Mouse (Mus musculus) midbrain, embryonic 16.5 days (tissue): ENCODE data around the gene Nfasc. TPM values are rescaled to one million over a fixed set of nuclear protein-coding genes. Genes with fewer than 3 reads are reported as not detected.

Experiments used
- ATAC-seq: fragments of 200-750 bp; cut with Nextera tagmentation; 2 replicates; pipeline ENCODE4 v1.8.0; 2017; ENCODE audit warnings: moderate TSS enrichment
- H3K27ac ChIP-seq: fragments of 300-500 bp; sonication (generic); 2 replicates; pipeline ENCODE4 v1.5.1; 2014; ENCODE audit warnings: mild to moderate bottlenecking, low read length, mixed read lengths
- H3K27me3 ChIP-seq: fragments of 300-500 bp; sonication (generic); 2 replicates; pipeline ENCODE4 v1.6.1; 2014; ENCODE audit warnings: low read depth, low read length, mixed read lengths; ENCODE audit not compliant: control insufficient read depth, insufficient read depth
- H3K36me3 ChIP-seq: fragments of 300-500 bp; sonication (generic); 2 replicates; pipeline ENCODE4 v1.6.1; 2014; ENCODE audit warnings: mild to moderate bottlenecking, low read length, moderate library complexity, mixed read lengths; ENCODE audit not compliant: control insufficient read depth, insufficient read depth
- H3K4me1 ChIP-seq: fragments of 300-500 bp; sonication (generic); 2 replicates; pipeline ENCODE4 v1.6.1; 2014; ENCODE audit warnings: mild to moderate bottlenecking, low read length, mixed read lengths; ENCODE audit not compliant: control insufficient read depth, insufficient read depth
- H3K4me2 ChIP-seq: fragments of 300-500 bp; sonication (generic); 2 replicates; pipeline ENCODE4 v1.6.1; 2014; ENCODE audit warnings: mild to moderate bottlenecking, low read length, mixed read lengths
- H3K4me3 ChIP-seq: fragments of 300-500 bp; sonication (generic); 2 replicates; pipeline ENCODE4 v1.5.1; 2014; ENCODE audit warnings: low read depth, mild to moderate bottlenecking, low read length, moderate library complexity, mixed read lengths
- H3K9ac ChIP-seq: fragments of 300-500 bp; sonication (generic); 2 replicates; pipeline ENCODE4 v1.6.1; 2014; ENCODE audit warnings: low read depth, low read length, mixed read lengths
- H3K9me3 ChIP-seq: fragments of 300-500 bp; sonication (generic); replicated peaks from 2 replicates; pipeline ENCODE4 v1.6.1; 2014; ENCODE audit warnings: mild to moderate bottlenecking, low read length, mixed read lengths; ENCODE audit not compliant: control insufficient read depth, poor library complexity, severe bottlenecking
- WGBS: fragments of 180-500 bp; shearing (Covaris S2); extraction: QIAGEN DNeasy Blood & Tissue Kit; methylation state at CpG from one replicate; pipeline ENCODE4 v1.1.7; 2014; 5-methylcytosine and 5-hydroxymethylcytosine counted together
- polyA plus RNA-seq: library from polyadenylated mRNA; unstranded; fragments of >200 nt; fragmentation: Nextera tagmentation; extraction: Ambion mirVana; gene quantifications from 2 replicates; pipeline ENCODE4 v1.2.1, GENCODE M21; 2015

Nfasc gene
- polyA plus RNA-seq, 1 experiment from 2014 or later = 42.7 TPM

DNA sequence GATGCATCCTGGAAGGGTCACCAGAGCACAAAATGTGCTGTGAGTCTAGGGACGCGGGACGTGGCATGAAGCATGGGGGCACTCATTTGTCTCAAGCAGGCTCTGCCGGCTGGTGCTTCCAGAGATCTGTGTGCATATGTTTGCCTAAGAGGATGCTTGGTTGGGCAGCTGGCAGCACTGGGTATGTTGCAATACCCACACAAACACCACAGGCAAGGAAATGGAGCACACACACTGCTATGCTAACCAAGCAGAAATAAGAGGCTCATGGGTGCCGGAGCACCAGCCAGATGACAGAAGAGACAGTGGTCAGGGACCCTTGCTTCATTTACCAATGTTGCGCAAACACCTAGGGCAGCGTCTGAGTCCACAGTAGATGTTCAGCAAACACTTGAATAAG is 25.8 kb upstream of the Nfasc start:
- WGBS = 92% methylated on average over 7 of the region's 7 CpGs
- ATAC-seq = no peak
- H3K4me1 ChIP-seq = peaks cover 17% of the 10 kb centered on the region
- H3K9ac ChIP-seq = no peak overlapping the region
- H3K36me3 ChIP-seq = no peaks in the 10 kb centered on the region
- H3K27me3 ChIP-seq = no peaks in the 10 kb centered on the region; the same call in 1 of the 2 replicates
- no peak overlapping the region for H3K4me3 ChIP-seq
- no peak overlapping the region for H3K4me2 ChIP-seq
- no peak overlapping the region for H3K27ac ChIP-seq
- H3K9me3 ChIP-seq = no peaks in the 10 kb centered on the region

DNA sequence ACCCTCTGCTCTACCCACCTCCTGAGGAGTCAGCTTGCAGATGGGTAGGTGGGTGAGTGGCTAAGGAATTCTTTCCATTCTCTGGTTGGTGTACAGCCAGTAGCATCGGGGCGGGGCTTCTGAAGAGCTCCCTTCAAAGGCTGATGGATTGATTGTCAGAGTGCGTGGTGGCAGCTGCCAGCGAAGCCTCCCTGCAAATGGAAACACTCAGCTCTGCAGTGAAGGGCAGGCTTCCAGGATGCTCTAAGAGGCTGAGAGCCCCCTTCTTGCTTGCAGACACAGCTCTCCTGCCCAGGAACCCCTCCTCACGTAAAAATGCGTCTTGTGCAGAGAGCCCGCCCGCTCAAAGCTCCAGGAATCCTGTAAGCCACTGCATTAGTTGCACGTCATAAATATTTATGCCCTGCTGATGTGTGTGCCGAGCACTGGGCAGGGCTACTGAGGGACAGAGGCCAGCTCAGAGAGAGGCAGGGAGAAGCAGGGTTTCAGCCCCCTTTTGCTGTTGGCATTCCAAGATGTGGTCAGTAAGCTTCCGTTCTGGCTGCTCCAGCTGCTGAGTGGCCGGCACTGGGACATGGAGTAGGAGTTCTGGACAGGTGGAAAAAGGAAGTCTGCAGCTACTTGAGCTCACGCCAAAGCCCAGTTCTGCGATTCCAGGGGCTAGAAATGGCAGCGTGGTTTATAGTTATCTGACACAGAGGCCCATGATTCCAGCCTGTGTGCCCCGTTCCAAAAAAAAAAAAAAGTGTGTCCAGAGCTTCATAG is 24.5 kb upstream of the Nfasc start:
- Histone ChIP-seq H3K36me3 (no peaks in the 10 kb centered on the region), H3K4me2 (peak overlapping the region; percentile 54), H3K27me3 (no peaks in the 10 kb centered on the region; the same call in 1 of the 2 replicates), H3K4me3 (peak overlapping the region; percentile 11; the same call in 1 of the 2 replicates), H3K9ac (peak overlapping the region; percentile 55), H3K9me3 (no peaks in the 10 kb centered on the region), H3K4me1 (peaks cover 17% of the 10 kb centered on the region), H3K27ac (peak overlapping the region; percentile 67)
- ATAC-seq = peak; percentile 81
- 23% methylated on average over 16 of the region's 16 CpGs for WGBS

DNA sequence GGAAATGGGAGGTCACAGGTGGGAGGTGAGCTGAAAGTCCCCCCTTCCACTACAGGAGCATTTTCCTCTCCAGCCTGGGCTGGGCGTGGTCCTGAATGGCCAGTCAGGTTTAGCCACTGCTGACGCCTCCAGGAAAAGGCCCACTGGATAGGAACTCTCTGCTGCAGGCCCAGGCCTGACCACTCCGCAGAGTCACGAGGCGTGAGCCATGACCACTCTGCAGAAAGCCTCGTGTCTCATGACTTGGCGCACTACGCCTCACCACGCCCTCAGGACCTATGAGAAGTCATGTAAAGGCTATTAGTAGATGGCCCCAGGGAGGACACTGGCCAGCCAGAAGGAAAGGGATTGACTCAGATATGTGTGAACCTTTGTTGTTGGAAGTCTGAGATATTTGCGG is 23.6 kb upstream of the Nfasc start:
- no peak overlapping the region for H3K27ac ChIP-seq
- WGBS = 85% methylated on average over 10 of the region's 10 CpGs
- 0 out of 2 replicates have a peak, but pooled peaks have one; percentile 25 for ATAC-seq

DNA sequence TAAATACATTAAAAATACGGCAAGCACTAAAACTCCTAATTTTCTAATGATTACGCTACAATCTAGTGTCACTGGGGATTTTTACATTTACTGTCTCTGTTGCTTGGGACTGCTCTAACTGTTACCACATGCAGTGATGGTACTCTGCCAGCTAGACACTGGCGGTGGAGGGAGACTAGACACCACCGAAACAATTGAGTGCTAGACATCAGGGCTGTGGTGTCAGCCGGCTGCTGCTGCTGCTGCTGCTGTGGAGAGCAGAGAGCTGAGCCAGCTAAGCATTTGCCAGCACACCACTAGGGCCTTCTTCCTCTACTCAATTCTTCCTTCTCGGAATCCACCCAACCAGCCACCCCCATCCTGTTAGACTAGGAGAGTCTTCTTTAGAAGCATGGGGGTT is 17.8 kb upstream of the Nfasc start:
- H3K4me3 ChIP-seq = no peak overlapping the region
- no peak overlapping the region; the same call in 1 of the 2 replicates for H3K27ac ChIP-seq
- H3K9ac ChIP-seq = no peak overlapping the region
- no peaks in the 10 kb centered on the region for H3K36me3 ChIP-seq
- 54% methylated on average over 6 of the region's 6 CpGs for WGBS
- no peaks in the 10 kb centered on the region for H3K27me3 ChIP-seq
- H3K4me1 ChIP-seq = peaks cover under 1% of the 10 kb centered on the region; the same call in 1 of the 2 replicates
- H3K4me2 ChIP-seq = peak overlapping the region; percentile 53; the same call in 1 of the 2 replicates
- no peaks in the 10 kb centered on the region for H3K9me3 ChIP-seq
- ATAC-seq = peak; percentile 64

More for the DNA sequence above, 23.6 kb upstream of the Nfasc start:
- Histone ChIP-seq H3K9ac (no peak overlapping the region), H3K4me3 (no peak overlapping the region), H3K27me3 (no peaks in the 10 kb centered on the region; the same call in 1 of the 2 replicates), H3K4me1 (peaks cover 17% of the 10 kb centered on the region), H3K4me2 (no peak overlapping the region), H3K9me3 (no peaks in the 10 kb centered on the region), H3K36me3 (no peaks in the 10 kb centered on the region)

DNA sequence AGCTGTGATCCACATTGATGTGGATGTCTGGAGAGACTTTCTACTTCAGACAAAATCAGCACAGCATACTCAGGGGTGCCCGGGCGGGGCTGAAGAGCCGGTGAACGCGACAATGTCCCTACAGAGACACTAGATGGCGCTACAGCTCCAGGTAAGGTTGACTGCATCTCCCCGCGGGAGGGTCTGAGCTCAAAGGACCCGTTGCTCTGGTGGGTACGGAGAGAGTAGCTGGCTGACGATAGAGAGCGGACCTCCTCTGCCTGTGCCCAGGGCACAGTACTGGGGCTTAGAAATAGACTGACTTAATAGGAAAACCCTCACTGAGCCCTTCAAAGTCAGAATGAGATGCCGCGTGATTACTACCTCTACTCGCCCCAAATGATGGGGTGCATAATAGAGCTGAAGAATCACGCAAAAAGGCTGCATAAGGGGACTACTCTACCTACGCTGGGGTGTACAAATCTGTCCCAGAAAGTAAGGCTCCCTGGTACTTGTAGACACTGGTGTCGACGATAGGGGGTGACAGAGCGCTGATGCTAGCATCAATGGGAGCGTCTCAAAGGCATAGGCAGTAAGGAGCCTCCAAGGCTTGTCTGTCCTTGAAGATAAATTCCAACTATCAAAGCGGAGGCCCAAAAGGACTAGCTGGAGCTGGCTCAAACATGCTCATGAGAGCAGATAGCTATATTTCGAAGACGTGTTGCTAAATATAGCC is 17.2 kb upstream of the Nfasc start:
- WGBS = 6% methylated on average over 24 of the region's 24 CpGs
- H3K27me3 ChIP-seq = no peaks in the 10 kb centered on the region
- no peaks in the 10 kb centered on the region; the same call in 1 of the 2 replicates for H3K4me1 ChIP-seq
- no peaks in the 10 kb centered on the region for H3K9me3 ChIP-seq
- H3K9ac ChIP-seq = peak overlapping the region; percentile 45; the same call in 1 of the 2 replicates
- 0 out of 2 replicates have a peak overlapping the region, but pooled peaks have one; percentile 29 for H3K27ac ChIP-seq
- peak overlapping the region; percentile 53 for H3K4me2 ChIP-seq
- H3K36me3 ChIP-seq = no peaks in the 10 kb centered on the region
- ATAC-seq = peak; percentile 92
- H3K4me3 ChIP-seq = peak overlapping the region; percentile 6

- WGBS = 64% methylated on average over 4 of the region's 4 CpGs
- Histone ChIP-seq H3K27me3 (no peaks in the 10 kb centered on the region), H3K4me1 (no peaks in the 10 kb centered on the region; the same call in 1 of the 2 replicates), H3K9me3 (no peaks in the 10 kb centered on the region), H3K36me3 (no peaks in the 10 kb centered on the region), H3K9ac (no peak overlapping the region), H3K4me3 (no peak overlapping the region), H3K4me2 (no peak overlapping the region), H3K27ac (no peak overlapping the region)
- no peak for ATAC-seq
Measured at GRCm38 (mm10) chr1:132755211-132755610, 13.6 kb upstream of the Nfasc start.

GRCm38 (mm10) chr1:132749217-132749884 is 7.8 kb upstream of the Nfasc start:
- Histone ChIP-seq H3K4me1 (no peaks in the 10 kb centered on the region), H3K27ac (no peak overlapping the region), H3K4me2 (no peak overlapping the region), H3K36me3 (no peaks in the 10 kb centered on the region), H3K27me3 (no peaks in the 10 kb centered on the region), H3K9ac (no peak overlapping the region), H3K9me3 (no peaks in the 10 kb centered on the region), H3K4me3 (no peak overlapping the region)
- no peak for ATAC-seq
- 77% methylated on average over 9 of the region's 9 CpGs for WGBS

DNA sequence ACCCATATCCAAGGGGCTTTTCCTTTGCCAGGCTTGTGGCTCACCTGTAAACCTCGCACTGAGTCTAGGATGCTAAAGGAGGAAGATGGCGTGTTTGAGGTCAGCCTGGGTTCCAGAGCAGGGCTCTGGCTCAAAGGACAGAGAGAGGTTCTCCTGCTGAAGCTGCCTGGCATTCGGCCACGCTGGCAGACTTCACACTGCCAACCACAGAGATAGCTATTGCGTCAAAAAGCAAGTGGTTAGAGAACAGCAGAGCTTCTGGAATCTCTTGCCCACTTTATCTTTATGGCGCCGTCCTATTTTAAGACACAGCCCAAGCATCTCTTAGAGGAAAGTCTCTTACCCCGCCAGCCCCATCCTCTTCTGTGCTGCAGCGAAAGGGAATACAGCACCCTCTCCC is 4.7 kb upstream of the Nfasc start:
- no peaks in the 10 kb centered on the region for H3K36me3 ChIP-seq
- peaks cover 7% of the 10 kb centered on the region for H3K4me1 ChIP-seq
- H3K9ac ChIP-seq = no peak overlapping the region
- WGBS = 92% methylated on average over 9 of the region's 9 CpGs
- no peaks in the 10 kb centered on the region for H3K27me3 ChIP-seq
- H3K4me2 ChIP-seq = no peak overlapping the region
- H3K9me3 ChIP-seq = no peaks in the 10 kb centered on the region
- no peak overlapping the region for H3K4me3 ChIP-seq
- no peak overlapping the region for H3K27ac ChIP-seq
- ATAC-seq = no peak
